ENCODE assay signal across 13 mouse cellular contexts in genomic region chr1:167374942-167375341, GRCm38 (mm10). TPM values are rescaled to one million over a fixed set of nuclear protein-coding genes. Genes with fewer than 3 reads are reported as not detected.
DNase-seq lines count a peak whose midpoint lies in the region; ATAC-seq and TF ChIP-seq lines count a peak whose summit lies in the region.
"Had no signal": no experiment of that assay in that cellular context is flagged by ENCODE, and none has a peak within 500 bp of the region (broad histone marks: within the 10 kb centered on the region; RNA-seq: fewer than 3 reads in every experiment).

No protein-coding gene starts in this region.

- no peak for TF ChIP-seq EP300 in stomach, postnatal 0 days (optimal IDR thresholded peaks at IDR 0.05)

- H3K4me1 ChIP-seq in spleen, adult 2 months (ENCODE audit: control insufficient read depth, insufficient read depth, insufficient read length), result no peaks in the 10 kb centered on the region; the same call in 1 of the 2 replicates
- H3K4me1 ChIP-seq in limb, embryonic 12.5 days (replicated peaks), result peaks cover 7% of the 10 kb centered on the region; the same call in 1 of the 2 replicates
- H3K4me1 ChIP-seq in stomach, postnatal 0 days (replicated peaks; ENCODE audit: control insufficient read depth, insufficient read depth), result no peaks in the 10 kb centered on the region

- no peak for DNase-seq in spleen, adult 2 months (ENCODE audit: low read depth in 1 of 2, low spot score in 2 of 2)
- DNase-seq in spleen, postnatal 10 days (ENCODE audit: low spot score in 2 of 2), result no peak
- DNase-seq in kidney, adult 8-10 months, result peak; percentile 76 to 81
- no peak for DNase-seq in stomach, postnatal 0 days (ENCODE audit: low spot score)
- DNase-seq in adrenal gland, adult (ENCODE audit: inconsistent age in 2 of 2, low spot score in 1 of 2), result no peak
- no peak for DNase-seq in gastrocnemius, postnatal 10 days
- no peak for DNase-seq in heart, postnatal 36 days
- DNase-seq: adrenal gland, postnatal 25 days; gastrocnemius, postnatal 25 days; right cerebral cortex, postnatal 4 days had no signal

- WGBS in spleen, adult 2 months, result 90% methylated on average over 2 of the region's 2 CpGs
- 40% methylated on average over 2 of the region's 2 CpGs for WGBS in limb, embryonic 12.5 days
- WGBS in stomach, postnatal 0 days, result 40% methylated on average over 2 of the region's 2 CpGs

- no peaks in the 10 kb centered on the region for H3K36me3 ChIP-seq in spleen, adult 2 months (ENCODE audit: control insufficient read depth, insufficient read depth, low read length)
- peaks cover 4% of the 10 kb centered on the region; the same call in 1 of the 2 replicates for H3K36me3 ChIP-seq in limb, embryonic 12.5 days
- H3K36me3 ChIP-seq in stomach, postnatal 0 days (ENCODE audit: control insufficient read depth, insufficient read depth, low read length), result 0 out of 2 replicates have a peak, but pooled peaks cover 3% of the 10 kb centered on the region

- no peak for ATAC-seq in limb, embryonic 12.5 days (ENCODE audit: insufficient number of reproducible peaks, insufficient read depth, low FRiP score, low TSS enrichment, low read depth)
- ATAC-seq in stomach, postnatal 0 days (ENCODE audit: low FRiP score, low TSS enrichment), result peak; percentile 40

- H3K9ac ChIP-seq in limb, embryonic 12.5 days (replicated peaks), result no peak overlapping the region
- no peak overlapping the region for H3K9ac ChIP-seq in stomach, postnatal 0 days (ENCODE audit: low read length)

- H3K9me3 ChIP-seq in limb, embryonic 12.5 days, result no peaks in the 10 kb centered on the region
- no peaks in the 10 kb centered on the region for H3K9me3 ChIP-seq in stomach, postnatal 0 days (ENCODE audit: control insufficient read depth, low read length)
- H3K9me3 ChIP-seq: megakaryocyte, embryonic 14.5 days had no signal

- no peak for TF ChIP-seq POLR2A in spleen, adult 2 months (IDR thresholded peaks at IDR 0.05; ENCODE audit: low read depth, low read length)

- no peak overlapping the region for H3K27ac ChIP-seq in spleen, adult 2 months (ENCODE audit: insufficient read depth, low read length)
- H3K27ac ChIP-seq in limb, embryonic 12.5 days, result no peak overlapping the region
- H3K27ac ChIP-seq in stomach, postnatal 0 days (replicated peaks), result peak overlapping the region; percentile 69
- H3K27ac ChIP-seq: left cerebral cortex, adult 2 months had no signal

- intact Hi-C loops in heart, postnatal 36 days (cut with DNase I), result no loop called here

- no peak for TF ChIP-seq CTCF in spleen, adult 2 months (IDR thresholded peaks at IDR 0.05; ENCODE audit: extremely low read depth, insufficient read depth, insufficient read length, insufficient replicate concordance)
- no peak for TF ChIP-seq CTCF in stomach, postnatal 0 days (IDR thresholded peaks at IDR 0.05; ENCODE audit: low read depth)

- H3K4me2 ChIP-seq in limb, embryonic 12.5 days, result 0 out of 2 replicates have a peak overlapping the region, but pooled peaks have one; percentile 0
- H3K4me2 ChIP-seq in stomach, postnatal 0 days (replicated peaks; ENCODE audit: low read depth), result no peak overlapping the region

- peak overlapping the region; percentile 22; the same call in 1 of the 2 replicates for H3K4me3 ChIP-seq in spleen, adult 2 months (ENCODE audit: extremely low read depth, insufficient read depth, insufficient read length)
- no peak overlapping the region for H3K4me3 ChIP-seq in limb, embryonic 12.5 days (replicated peaks)
- no peak overlapping the region for H3K4me3 ChIP-seq in stomach, postnatal 0 days (ENCODE audit: low read depth, low read length)
- H3K4me3 ChIP-seq: left cerebral cortex, adult 2 months; megakaryocyte, embryonic 14.5 days had no signal

- no peaks in the 10 kb centered on the region for H3K27me3 ChIP-seq in spleen, adult 2 months (ENCODE audit: control insufficient read depth, insufficient read depth, low read length)
- no peaks in the 10 kb centered on the region for H3K27me3 ChIP-seq in limb, embryonic 12.5 days
- no peaks in the 10 kb centered on the region for H3K27me3 ChIP-seq in stomach, postnatal 0 days (ENCODE audit: control insufficient read depth, insufficient read depth, low read length)
- H3K27me3 ChIP-seq: megakaryocyte, embryonic 14.5 days had no signal

RNA-seq across cellular contexts. Expression of gene Mgst3, which starts 18.7 kb away (rescaled TPM):
- 60.2 and 83.2 TPM in 2 replicates for polyA plus RNA-seq in spleen, adult 2 months (2012; rRNA removed)
- 33.8 and 35.5 TPM in 2 replicates for polyA plus RNA-seq in limb, embryonic 12.5 days (2016; fragmentation: Nextera tagmentation; extraction: Ambion mirVana)
- 991 and 1,037 TPM in 2 replicates for polyA plus RNA-seq in stomach, postnatal 0 days (2015; fragmentation: Nextera tagmentation; extraction: Ambion mirVana)
- 10 to 100 TPM; 25.3 to 27.2 TPM for total RNA-seq in gastrocnemius, postnatal 10 days (2021)
- total RNA-seq in heart, postnatal 36 days (2021), result 100 to 1,000 TPM; 324 to 329 TPM

RNA-seq across cellular contexts. Expression of gene Aldh9a1, which starts 25.2 kb away (rescaled TPM):
- 14.6 and 16.6 TPM in 2 replicates for polyA plus RNA-seq in spleen, adult 2 months (2012; rRNA removed)
- 42.3 and 43.9 TPM in 2 replicates for polyA plus RNA-seq in limb, embryonic 12.5 days (2016; fragmentation: Nextera tagmentation; extraction: Ambion mirVana)
- 70.7 and 74.7 TPM in 2 replicates for polyA plus RNA-seq in stomach, postnatal 0 days (2015; fragmentation: Nextera tagmentation; extraction: Ambion mirVana)
- total RNA-seq in gastrocnemius, postnatal 10 days (2021), result 10 to 100 TPM in 1 of 2 experiments, 1 to 10 TPM in 1; 6.7 to 10.3 TPM
- 10 to 100 TPM; 22.9 to 24.4 TPM for total RNA-seq in heart, postnatal 36 days (2021)

Comparison
In these comparisons a context has a peak if more than half of its experiments do, and no peak if none do; other contexts are left out.
1. DNase-seq: peak in kidney, adult 8-10 months (2 of 2); none in spleen, adult 2 months (0 of 2), spleen, postnatal 10 days (0 of 2), stomach, postnatal 0 days (single experiment), adrenal gland, adult (0 of 2), gastrocnemius, postnatal 10 days (single experiment) and heart, postnatal 36 days (0 of 2).
2. RNA of gene Mgst3, which starts 18.7 kb away (polyA plus RNA-seq): 991 to 1,037 TPM in stomach, postnatal 0 days; 60.2 to 83.2 TPM in spleen, adult 2 months and 33.8 to 35.5 TPM in limb, embryonic 12.5 days; every median in the first group is over 10 times any median in the second.